Mouse (Mus musculus) thymus, postnatal 0 days (tissue): ENCODE data around the gene Zfp60. TPM values are rescaled to one million over a fixed set of nuclear protein-coding genes. Genes with fewer than 3 reads are reported as not detected.
"Not testable (repeated sequence)": the region's sequence is repeated elsewhere in the genome, so short reads cannot be mapped to it uniquely, and the experiment has no call there.

ENCODE experiments used
- DNase-seq: peaks from one replicate; pipeline ENCODE4 v3.0.0-alpha.2; 2015; ENCODE audit warnings: low spot score
- polyA plus RNA-seq: library from polyadenylated mRNA; unstranded; fragments of >200 nt; fragmentation: Nextera tagmentation; extraction: Ambion mirVana; gene quantifications from 2 replicates; pipeline ENCODE4 v1.2.1, GENCODE M21; 2015

The Zfp60 gene
- polyA plus RNA-seq, 1 experiment from 2014 or later, result 13.5 TPM

GRCm38 (mm10) chr7:27789306-27789705 lies 58.1 kb downstream of the Zfp60 start:
- no peak for DNase-seq

- not testable (repeated sequence) for DNase-seq
Observed at GRCm38 (mm10) chr7:27793865-27794264, 62.7 kb downstream of the Zfp60 start.

- DNase-seq, result no peak
Observed at GRCm38 (mm10) chr7:27794566-27794965, 63.4 kb downstream of the Zfp60 start.

GRCm38 (mm10) chr7:27797906-27798811 lies 67.0 kb downstream of the Zfp60 start:
- DNase-seq, result no peak

GRCm38 (mm10) chr7:27801137-27801536 lies 69.9 kb downstream of the Zfp60 start:
- DNase-seq, result no peak

- no peak for DNase-seq
Observed at GRCm38 (mm10) chr7:27802986-27803385, 71.8 kb downstream of the Zfp60 start.

Other genes with a start within 250 kb of the Zfp60 start
- 33.5 and 35.1 TPM in 2 replicates for gene Sertad1, start 244.5 kb upstream of the Zfp60 start, polyA plus RNA-seq
- gene Prx, start 232.1 kb upstream of the Zfp60 start, polyA plus RNA-seq, result 1.1 and 1.2 TPM in 2 replicates
- 0.12 and 0.14 TPM in 2 replicates for gene Hipk4, start 208.1 kb upstream of the Zfp60 start, polyA plus RNA-seq
- gene Pld3, start 178.2 kb upstream of the Zfp60 start, polyA plus RNA-seq, result 134 and 145 TPM in 2 replicates
- gene 2310022A10Rik, start 178.2 kb upstream of the Zfp60 start, polyA plus RNA-seq, result 24.6 and 28.7 TPM in 2 replicates
- 73.2 and 75.3 TPM in 2 replicates for gene Akt2, start 139.8 kb upstream of the Zfp60 start, polyA plus RNA-seq
- not detected in 2 replicates for gene Ttc9b, start 77.5 kb upstream of the Zfp60 start, polyA plus RNA-seq
- gene Map3k10, start 56.8 kb upstream of the Zfp60 start, polyA plus RNA-seq, result 5.2 and 7.2 TPM in 2 replicates
- 2.8 and 3.5 TPM in 2 replicates for gene Zfp607b, start 42.0 kb upstream of the Zfp60 start, polyA plus RNA-seq
- gene Zfp626, start 75.8 kb downstream of the Zfp60 start, polyA plus RNA-seq, result 2.3 and 3.1 TPM in 2 replicates
- 4.3 and 4.7 TPM in 2 replicates for gene Zfp59, start 107.2 kb downstream of the Zfp60 start, polyA plus RNA-seq
- 4.1 and 4.7 TPM in 2 replicates for gene Zfp607a, start 126.1 kb downstream of the Zfp60 start, polyA plus RNA-seq
- 3.3 and 3.7 TPM in 2 replicates for gene Zfp974, start 198.1 kb downstream of the Zfp60 start, polyA plus RNA-seq
- gene Zfp780b, start 247.8 kb downstream of the Zfp60 start, polyA plus RNA-seq, result 11.9 and 15.3 TPM in 2 replicates